Mouse (Mus musculus) splenic B cell, adult 2 months (primary cell): Measurements from ENCODE around the gene Mtmr2.

Experiments used
- DNase-seq: peaks from one replicate; pipeline ENCODE4 v3.0.0-alpha.2; 2011; ENCODE audit warnings: low read depth, low spot score
- H3K27me3 ChIP-seq: 2 replicates; pipeline ENCODE4 v1.6.1; 2012; ENCODE audit warnings: mild to moderate bottlenecking, low read length, moderate library complexity, mixed read lengths; ENCODE audit not compliant: control insufficient read depth, poor library complexity, insufficient read depth, severe bottlenecking
- H3K36me3 ChIP-seq: 2 replicates; pipeline ENCODE4 v1.6.1; 2012; ENCODE audit warnings: mild to moderate bottlenecking, low read length, moderate library complexity, mixed read lengths; ENCODE audit not compliant: control insufficient read depth, poor library complexity, insufficient read depth, severe bottlenecking

Mtmr2 gene

GRCm38 (mm10) chr9:13827406-13828086, 79.3 kb downstream of the Mtmr2 start, which contains the start of gene Fam76b:
TSS of gene Fam76b (plus strand) at chr9:13827716.
- peak; percentile 100 for DNase-seq
- peaks cover 4% of the 10 kb centered on the region for H3K36me3 ChIP-seq

GRCm38 (mm10) chr9:13828087-13828441, 79.9 kb downstream of the Mtmr2 start:
- no peaks in the 10 kb centered on the region for H3K27me3 ChIP-seq
- peaks cover 6% of the 10 kb centered on the region for H3K36me3 ChIP-seq
- no peak for DNase-seq

More at GRCm38 (mm10) chr9:13827406-13828086, 79.3 kb downstream of the Mtmr2 start, which contains the start of gene Fam76b:
- H3K27me3 ChIP-seq: no peaks in the 10 kb centered on the region

- peaks cover 18% of the 10 kb centered on the region for H3K36me3 ChIP-seq
- no peaks in the 10 kb centered on the region for H3K27me3 ChIP-seq
- peak; percentile 78 for DNase-seq
Measured at GRCm38 (mm10) chr9:13835256-13835655, 87.0 kb downstream of the Mtmr2 start.

GRCm38 (mm10) chr9:13836726-13837125, 88.5 kb downstream of the Mtmr2 start:
- DNase-seq: peak; percentile 71
- peaks cover 20% of the 10 kb centered on the region; the same call in 1 of the 2 replicates for H3K36me3 ChIP-seq
- H3K27me3 ChIP-seq: no peaks in the 10 kb centered on the region

- no peaks in the 10 kb centered on the region for H3K27me3 ChIP-seq
- H3K36me3 ChIP-seq: peaks cover 11% of the 10 kb centered on the region; the same call in 1 of the 2 replicates
- DNase-seq: no peak
Measured at GRCm38 (mm10) chr9:13847591-13847990, 99.4 kb downstream of the Mtmr2 start.

GRCm38 (mm10) chr9:13848481-13849480, 100.6 kb downstream of the Mtmr2 start:
- Histone ChIP-seq H3K36me3 (peaks cover 6% of the 10 kb centered on the region; the same call in 1 of the 2 replicates), H3K27me3 (no peaks in the 10 kb centered on the region)
- DNase-seq: peak; percentile 68

GRCm38 (mm10) chr9:13853876-13854275, 105.7 kb downstream of the Mtmr2 start:
- Histone ChIP-seq H3K27me3 (no peaks in the 10 kb centered on the region), H3K36me3 (no peaks in the 10 kb centered on the region)
- DNase-seq: no peak
